Mouse (Mus musculus) stomach, postnatal 0 days (tissue): ENCODE measurements around the gene Fuom.

Experiments
- CTCF ChIP-seq: IDR thresholded peaks from 2 replicates; pipeline ENCODE4 v1.5.1; 2016; ENCODE audit warnings: antibody characterized with exemption, low read depth, mild to moderate bottlenecking, moderate library complexity
- EP300 ChIP-seq: optimal IDR thresholded peaks from 2 replicates; pipeline ENCODE3; 2016; ENCODE audit warnings: antibody characterized with exemption

GRCm38 (mm10) chr7:140144550-140144949, 42.3 kb upstream of the Fuom start:
- TF ChIP-seq CTCF (no peak), EP300 (no peak)
